Comparison of ENCODE assay signal across 8 mouse cellular contexts in genomic region chr1:159231781-159232571, GRCm38 (mm10). TPM values are rescaled to one million over a fixed set of nuclear protein-coding genes. Genes with fewer than 3 reads are reported as not detected.
DNase-seq lines count a peak whose midpoint lies in the region; ATAC-seq and TF ChIP-seq lines count a peak whose summit lies in the region.
"Not testable (repeated sequence)": the region's sequence is repeated elsewhere in the genome, so short reads cannot be mapped to it uniquely, and the experiment has no call there.

TSS of gene Cop1 (plus strand) at chr1:159232320.

- peaks cover 21% of the 10 kb centered on the region for H3K4me1 ChIP-seq in hindbrain, embryonic 10.5 days (replicated peaks)
- not testable (repeated sequence) for H3K4me1 ChIP-seq in lung, postnatal 0 days (ENCODE audit: insufficient read depth, low read depth, low read length)

- peak within 1 kb of the TSS; percentile 72 for H3K4me2 ChIP-seq in lung, postnatal 0 days (replicated peaks; ENCODE audit: low read depth, low read length)

- peak within 1 kb of the TSS; percentile 58 for H3K9ac ChIP-seq in lung, postnatal 0 days (replicated peaks; ENCODE audit: low read depth)

- TF ChIP-seq CTCF in lung, postnatal 0 days (IDR thresholded peaks at IDR 0.05) = not testable (repeated sequence)

- ATAC-seq in frontal cortex, adult (ENCODE audit: low TSS enrichment) = peak; percentile 95
- peak; percentile 97 for ATAC-seq in lung, postnatal 0 days

- peak within 1 kb of the TSS; percentile 94 for H3K27ac ChIP-seq in hindbrain, embryonic 10.5 days
- peak within 1 kb of the TSS; percentile 97 for H3K27ac ChIP-seq in lung, postnatal 0 days (ENCODE audit: low read length)

- H3K9me3 ChIP-seq in hindbrain, embryonic 10.5 days; lung, postnatal 0 days (ENCODE audit: low read length): not testable (repeated sequence)

- TF ChIP-seq EP300 in lung, postnatal 0 days (IDR thresholded peaks at IDR 0.05) = not testable (repeated sequence)

- under 1% methylated on average over 82 of the region's 97 CpGs for WGBS in hindbrain, embryonic 10.5 days
- WGBS in lung, postnatal 0 days = under 1% methylated on average over 61 of the region's 97 CpGs

- DNase-seq in MEL-GATA-1-ER (ENCODE audit: extremely low read depth, low read depth) = peak; percentile 70
- peak; percentile 94 for DNase-seq in cerebellum, adult 8-10 months
- DNase-seq in hindbrain, embryonic 10.5 days (ENCODE audit: low spot score) = peak; percentile 92
- peak; percentile 93 for DNase-seq in layer of hippocampus, adult 9-11 months
- DNase-seq in lung, postnatal 0 days (ENCODE audit: low spot score) = peak; percentile 97
- peak; percentile 84 for DNase-seq in ovary, postnatal 14 days (ENCODE audit: low spot score)
- DNase-seq in thymus, postnatal 14 days = peak; percentile 94

- not testable (repeated sequence) for H3K27me3 ChIP-seq in hindbrain, embryonic 10.5 days (ENCODE audit: insufficient read depth, poor library complexity, severe bottlenecking); lung, postnatal 0 days (replicated peaks; ENCODE audit: insufficient read depth, low read length)

- H3K4me3 ChIP-seq in hindbrain, embryonic 10.5 days = peak within 1 kb of the TSS; percentile 85
- peak within 1 kb of the TSS; percentile 69 for H3K4me3 ChIP-seq in lung, postnatal 0 days (ENCODE audit: low read depth, low read length)

- not testable (repeated sequence) for H3K36me3 ChIP-seq in hindbrain, embryonic 10.5 days; lung, postnatal 0 days (ENCODE audit: insufficient read depth, low read length)

RNA-seq across cellular contexts. Expression of gene Cop1, which starts in this region (rescaled TPM):
- 21.4 and 24.3 TPM in 2 replicates for polyA plus RNA-seq in hindbrain, embryonic 10.5 days (2016; fragmentation: Nextera tagmentation; extraction: Ambion mirVana)
- polyA plus RNA-seq in lung, postnatal 0 days (2015; fragmentation: Nextera tagmentation; extraction: Ambion mirVana) = 49.1 and 70.1 TPM in 2 replicates

Comparison
In these comparisons a context has a peak if more than half of its experiments do, and no peak if none do; other contexts are left out.
1. Peak in every context shown above with its lines: DNase-seq, ATAC-seq, H3K4me3 ChIP-seq and H3K27ac ChIP-seq.